Mouse (Mus musculus) embryonic facial prominence, embryonic 12.5 days (tissue): ENCODE results near the gene Arntl2. TPM values are rescaled to one million over a fixed set of nuclear protein-coding genes. Genes with fewer than 3 reads are reported as not detected.
"Not testable (repeated sequence)": the region's sequence is repeated elsewhere in the genome, so short reads cannot be mapped to it uniquely, and the experiment has no call there.

Experiments
- ATAC-seq: fragments of 200-750 bp; cut with Nextera tagmentation; 2 replicates; pipeline ENCODE4 v1.8.0; 2017; ENCODE audit not compliant: insufficient number of reproducible peaks, insufficient read depth, low FRiP score, low TSS enrichment
- H3K27ac ChIP-seq: fragments of 300-500 bp; sonication (generic); 2 replicates; pipeline ENCODE4 v1.5.1; 2016; ENCODE audit warnings: mild to moderate bottlenecking
- H3K27me3 ChIP-seq: fragments of 300-500 bp; sonication (generic); 2 replicates; pipeline ENCODE4 v1.6.1; 2016; ENCODE audit warnings: mild to moderate bottlenecking, moderate library complexity
- H3K36me3 ChIP-seq: fragments of 300-500 bp; sonication (generic); 2 replicates; pipeline ENCODE4 v1.6.1; 2016; ENCODE audit warnings: mild to moderate bottlenecking
- H3K4me1 ChIP-seq: fragments of 300-500 bp; sonication (generic); 2 replicates; pipeline ENCODE4 v1.6.1; 2016
- H3K4me2 ChIP-seq: fragments of 300-500 bp; sonication (generic); replicated peaks from 2 replicates; pipeline ENCODE4 v1.6.1; 2016; ENCODE audit warnings: mild to moderate bottlenecking, moderate library complexity
- H3K4me3 ChIP-seq: fragments of 300-500 bp; sonication (generic); 2 replicates; pipeline ENCODE4 v1.5.1; 2016; ENCODE audit warnings: mild to moderate bottlenecking
- H3K9ac ChIP-seq: fragments of 300-500 bp; sonication (generic); 2 replicates; pipeline ENCODE4 v1.6.1; 2016; ENCODE audit warnings: mild to moderate bottlenecking, moderate library complexity
- H3K9me3 ChIP-seq: fragments of 300-500 bp; sonication (generic); 2 replicates; pipeline ENCODE4 v1.6.1; 2016; ENCODE audit warnings: mild to moderate bottlenecking, moderate library complexity
- WGBS: fragments of 180-500 bp; shearing (Covaris S2); methylation state at CpG from one replicate; pipeline ENCODE4 v1.1.7; 2016; 5-methylcytosine and 5-hydroxymethylcytosine counted together
- polyA plus RNA-seq: library from polyadenylated mRNA; unstranded; fragments of >200 nt; fragmentation: Nextera tagmentation; extraction: Ambion mirVana; gene quantifications from 2 replicates; pipeline ENCODE4 v1.2.1, GENCODE M21; 2016

The Arntl2 gene
- polyA plus RNA-seq, 1 experiment from 2014 or later = 7.1 TPM

GRCm38 (mm10) chr6:146760736-146761135 lies 35.1 kb upstream of the Arntl2 start:
- ATAC-seq = no peak
- no peaks in the 10 kb centered on the region for H3K27me3 ChIP-seq
- no peak overlapping the region for H3K27ac ChIP-seq
- H3K36me3 ChIP-seq = 0 out of 2 replicates have a peak, but pooled peaks cover 5% of the 10 kb centered on the region
- 71% methylated on average over 4 of the region's 4 CpGs for WGBS
- peaks cover 9% of the 10 kb centered on the region for H3K4me1 ChIP-seq
- H3K9me3 ChIP-seq = no peaks in the 10 kb centered on the region
- H3K9ac ChIP-seq = no peak overlapping the region
- no peak overlapping the region for H3K4me2 ChIP-seq
- no peak overlapping the region for H3K4me3 ChIP-seq

GRCm38 (mm10) chr6:146762264-146762898 lies 33.5 kb upstream of the Arntl2 start:
- no peak for ATAC-seq
- H3K9ac ChIP-seq = no peak overlapping the region
- WGBS = 62% methylated on average over 5 of the region's 5 CpGs

GRCm38 (mm10) chr6:146764593-146764992 lies 31.3 kb upstream of the Arntl2 start:
- peaks cover 12% of the 10 kb centered on the region; the same call in 1 of the 2 replicates for H3K36me3 ChIP-seq
- H3K4me2 ChIP-seq = no peak overlapping the region
- 50% methylated on average over 2 of the region's 2 CpGs for WGBS
- no peak for ATAC-seq
- no peaks in the 10 kb centered on the region for H3K9me3 ChIP-seq
- no peaks in the 10 kb centered on the region for H3K27me3 ChIP-seq
- no peak overlapping the region for H3K4me3 ChIP-seq
- no peak overlapping the region for H3K27ac ChIP-seq
- H3K9ac ChIP-seq = no peak overlapping the region
- H3K4me1 ChIP-seq = no peaks in the 10 kb centered on the region

More at GRCm38 (mm10) chr6:146762264-146762898, 33.5 kb upstream of the Arntl2 start:
- Histone ChIP-seq H3K27me3 (no peaks in the 10 kb centered on the region), H3K27ac (no peak overlapping the region), H3K36me3 (0 out of 2 replicates have a peak, but pooled peaks cover 5% of the 10 kb centered on the region), H3K9me3 (no peaks in the 10 kb centered on the region), H3K4me3 (no peak overlapping the region), H3K4me2 (no peak overlapping the region), H3K4me1 (peaks cover 2% of the 10 kb centered on the region)

GRCm38 (mm10) chr6:146765270-146765669 lies 30.6 kb upstream of the Arntl2 start:
- Histone ChIP-seq H3K27ac (no peak overlapping the region), H3K4me1 (no peaks in the 10 kb centered on the region), H3K4me3 (no peak overlapping the region), H3K4me2 (no peak overlapping the region), H3K36me3 (peaks cover 12% of the 10 kb centered on the region; the same call in 1 of the 2 replicates), H3K9me3 (no peaks in the 10 kb centered on the region), H3K27me3 (no peaks in the 10 kb centered on the region), H3K9ac (no peak overlapping the region)
- no peak for ATAC-seq
- WGBS = 80% methylated on average over 4 of the region's 4 CpGs

GRCm38 (mm10) chr6:146768813-146769404 lies 26.9 kb upstream of the Arntl2 start:
- Histone ChIP-seq H3K4me1 (no peaks in the 10 kb centered on the region), H3K9ac (no peak overlapping the region), H3K4me2 (no peak overlapping the region), H3K4me3 (no peak overlapping the region), H3K27ac (no peak overlapping the region), H3K27me3 (no peaks in the 10 kb centered on the region), H3K36me3 (peaks cover 21% of the 10 kb centered on the region), H3K9me3 (no peaks in the 10 kb centered on the region)
- no peak for ATAC-seq
- 88% methylated on average over 10 of the region's 10 CpGs for WGBS

DNA sequence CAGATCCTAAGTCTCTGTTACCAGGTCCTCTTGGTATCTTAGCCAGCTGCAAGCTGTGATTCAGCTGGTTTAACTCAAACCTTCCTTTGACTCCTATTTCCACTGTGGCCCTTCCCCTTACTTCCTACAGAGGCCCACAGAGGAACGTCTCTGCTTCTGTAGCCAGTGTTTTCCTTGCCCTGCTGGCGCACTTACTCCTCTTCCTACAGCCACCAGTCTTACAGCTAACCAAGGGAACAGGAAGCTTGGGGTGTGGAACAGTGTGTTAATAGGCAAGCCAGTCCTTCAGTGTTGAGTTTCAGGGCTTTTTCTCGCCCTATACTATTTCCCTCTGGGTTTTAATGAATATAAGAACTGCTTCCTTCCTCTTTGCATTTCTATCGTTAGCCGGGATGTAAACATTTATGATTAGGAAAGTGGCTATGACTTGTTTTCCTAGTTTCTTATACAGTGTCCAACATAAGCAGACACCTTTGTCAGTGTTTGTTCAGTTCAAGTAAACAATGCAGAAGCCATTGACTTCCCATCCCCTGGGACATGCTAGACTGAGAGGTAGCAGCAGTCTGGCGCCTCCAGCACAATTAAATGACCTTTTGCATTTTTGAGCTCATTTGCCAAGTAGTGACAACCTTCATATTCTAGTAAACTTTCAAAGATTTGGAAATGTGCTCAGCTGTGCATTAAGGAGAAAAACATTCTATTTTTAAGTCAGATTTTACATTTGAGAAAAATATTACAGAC lies 25.7 kb upstream of the Arntl2 start:
- no peak overlapping the region for H3K4me3 ChIP-seq
- peaks cover 26% of the 10 kb centered on the region for H3K36me3 ChIP-seq
- H3K4me2 ChIP-seq = no peak overlapping the region
- H3K27me3 ChIP-seq = no peaks in the 10 kb centered on the region
- ATAC-seq = no peak
- no peak overlapping the region for H3K27ac ChIP-seq
- no peak overlapping the region for H3K9ac ChIP-seq
- H3K9me3 ChIP-seq = no peaks in the 10 kb centered on the region
- no peaks in the 10 kb centered on the region for H3K4me1 ChIP-seq
- WGBS = 63% methylated on average over 6 of the region's 6 CpGs

DNA sequence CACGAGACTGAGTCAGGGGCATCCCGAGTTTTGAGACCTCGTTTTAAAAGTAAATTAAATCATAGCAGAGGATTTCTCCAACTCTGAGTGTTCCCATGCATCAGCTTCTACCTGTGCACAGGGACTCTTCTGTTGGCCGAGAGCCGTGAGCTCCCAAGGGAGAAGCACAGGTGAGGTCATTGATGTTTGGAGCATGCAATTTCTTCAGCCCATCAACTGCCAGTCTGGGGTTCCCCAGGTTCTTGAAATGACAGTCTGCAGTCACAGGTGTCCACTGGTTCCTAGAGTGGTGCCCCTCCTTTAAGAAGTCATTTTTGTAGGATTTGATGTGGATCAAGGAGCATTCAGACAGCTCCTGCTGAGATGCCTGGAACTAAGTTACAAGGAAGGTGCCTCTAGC lies 25.0 kb upstream of the Arntl2 start:
- 86% methylated on average over 5 of the region's 5 CpGs for WGBS
- H3K36me3 ChIP-seq = peaks cover 30% of the 10 kb centered on the region

GRCm38 (mm10) chr6:146775864-146776263 lies 20.0 kb upstream of the Arntl2 start:
- H3K4me1 ChIP-seq = not testable (repeated sequence)

More for the DNA sequence above, 25.0 kb upstream of the Arntl2 start:
- no peak for ATAC-seq
- Histone ChIP-seq H3K27ac (no peak overlapping the region), H3K9ac (no peak overlapping the region), H3K4me1 (no peaks in the 10 kb centered on the region), H3K9me3 (no peaks in the 10 kb centered on the region), H3K4me3 (no peak overlapping the region), H3K27me3 (no peaks in the 10 kb centered on the region), H3K4me2 (no peak overlapping the region)

GRCm38 (mm10) chr6:146776610-146777389 lies 19.1 kb upstream of the Arntl2 start:
- no peaks in the 10 kb centered on the region for H3K4me1 ChIP-seq
- no peak for ATAC-seq
- no peak overlapping the region for H3K4me2 ChIP-seq
- no peak overlapping the region for H3K27ac ChIP-seq
- no peak overlapping the region for H3K9ac ChIP-seq
- no peak overlapping the region for H3K4me3 ChIP-seq
- H3K9me3 ChIP-seq = no peaks in the 10 kb centered on the region
- 49% methylated on average over 2 of the region's 2 CpGs for WGBS
- peaks cover 21% of the 10 kb centered on the region for H3K36me3 ChIP-seq
- no peaks in the 10 kb centered on the region for H3K27me3 ChIP-seq

More at GRCm38 (mm10) chr6:146775864-146776263, 20.0 kb upstream of the Arntl2 start:
- H3K36me3 ChIP-seq = peaks cover 23% of the 10 kb centered on the region
- not testable (repeated sequence) for ATAC-seq, H3K4me2 ChIP-seq, H3K9ac ChIP-seq, H3K27me3 ChIP-seq, H3K9me3 ChIP-seq, H3K27ac ChIP-seq, H3K4me3 ChIP-seq
- 83% methylated on average over 8 of the region's 8 CpGs for WGBS

DNA sequence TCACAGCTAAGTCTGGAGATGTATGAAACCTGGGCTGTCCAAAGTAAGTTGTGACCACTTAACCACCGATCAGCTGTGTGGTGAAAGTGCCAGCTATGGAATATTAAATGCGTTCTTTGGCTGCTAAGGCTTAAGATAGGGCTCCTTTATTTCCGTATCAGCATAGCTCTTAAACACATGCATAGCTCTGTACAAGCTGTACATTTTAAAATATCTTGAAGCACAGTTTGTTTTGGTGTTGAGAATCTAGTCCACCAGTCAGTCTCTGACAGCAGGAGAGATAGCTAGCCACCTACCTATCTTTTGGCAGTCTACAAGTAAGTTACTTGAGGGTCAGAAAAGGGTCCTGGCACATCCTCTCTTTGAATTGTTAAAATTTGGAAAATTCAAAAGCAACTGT lies 17.8 kb upstream of the Arntl2 start:
- no peak overlapping the region for H3K4me2 ChIP-seq
- peaks cover 15% of the 10 kb centered on the region for H3K36me3 ChIP-seq
- 96% methylated on average over 3 of the region's 3 CpGs for WGBS
- H3K4me1 ChIP-seq = no peaks in the 10 kb centered on the region
- H3K27me3 ChIP-seq = no peaks in the 10 kb centered on the region
- no peak overlapping the region for H3K27ac ChIP-seq
- ATAC-seq = no peak
- no peak overlapping the region for H3K4me3 ChIP-seq
- no peaks in the 10 kb centered on the region for H3K9me3 ChIP-seq
- no peak overlapping the region for H3K9ac ChIP-seq

GRCm38 (mm10) chr6:146781566-146781965 lies 14.3 kb upstream of the Arntl2 start:
- no peaks in the 10 kb centered on the region for H3K36me3 ChIP-seq
- no peak overlapping the region for H3K4me2 ChIP-seq
- no peak overlapping the region for H3K4me3 ChIP-seq

More at GRCm38 (mm10) chr6:146781566-146781965, 14.3 kb upstream of the Arntl2 start:
- Histone ChIP-seq H3K4me1 (no peaks in the 10 kb centered on the region), H3K27ac (no peak overlapping the region), H3K9me3 (no peaks in the 10 kb centered on the region), H3K9ac (no peak overlapping the region), H3K27me3 (no peaks in the 10 kb centered on the region)
- no peak for ATAC-seq
- WGBS = 81% methylated on average over 3 of the region's 3 CpGs
